Mouse (Mus musculus) heart, embryonic 11.5 days (tissue): ENCODE data around the gene Srebf1. TPM values are rescaled to one million over a fixed set of nuclear protein-coding genes. Genes with fewer than 3 reads are reported as not detected.

Experiments used
- ATAC-seq: fragments of 200-750 bp; cut with Nextera tagmentation; replicated peaks from 2 replicates; pipeline ENCODE4 v1.8.0; 2017; ENCODE audit warnings: moderate library complexity; ENCODE audit not compliant: insufficient number of reproducible peaks, low FRiP score, low TSS enrichment
- H3K27ac ChIP-seq: fragments of 300-500 bp; sonication (generic); 2 replicates; pipeline ENCODE4 v1.5.1; 2014; ENCODE audit warnings: mild to moderate bottlenecking, low read depth, low read length
- H3K27me3 ChIP-seq: fragments of 300-500 bp; sonication (generic); 2 replicates; pipeline ENCODE4 v1.6.1; 2014; ENCODE audit warnings: mild to moderate bottlenecking, low read length, mixed read lengths; ENCODE audit not compliant: control insufficient read depth, insufficient read depth
- H3K36me3 ChIP-seq: fragments of 300-500 bp; sonication (generic); 2 replicates; pipeline ENCODE4 v1.6.1; 2014; ENCODE audit warnings: mild to moderate bottlenecking, low read length, moderate library complexity, mixed read lengths; ENCODE audit not compliant: control insufficient read depth, insufficient read depth
- H3K4me1 ChIP-seq: fragments of 300-500 bp; sonication (generic); 2 replicates; pipeline ENCODE4 v1.6.1; 2014; ENCODE audit warnings: low read length; ENCODE audit not compliant: control insufficient read depth, insufficient read depth
- H3K4me2 ChIP-seq: fragments of 300-500 bp; sonication (generic); 2 replicates; pipeline ENCODE4 v1.6.1; 2014; ENCODE audit warnings: mild to moderate bottlenecking, moderate library complexity
- H3K4me3 ChIP-seq: fragments of 300-500 bp; sonication (generic); 2 replicates; pipeline ENCODE4 v1.5.1; 2014; ENCODE audit warnings: low read depth, low read length
- H3K9ac ChIP-seq: fragments of 300-500 bp; sonication (generic); 2 replicates; pipeline ENCODE4 v1.6.1; 2014; ENCODE audit warnings: mild to moderate bottlenecking, low read depth, low read length, moderate library complexity
- H3K9me3 ChIP-seq: fragments of 300-500 bp; sonication (generic); replicated peaks from 2 replicates; pipeline ENCODE4 v1.6.1; 2016; ENCODE audit warnings: low read length; ENCODE audit not compliant: control insufficient read depth
- WGBS: fragments of 180-500 bp; shearing (Covaris S2); extraction: QIAGEN DNeasy Blood & Tissue Kit; methylation state at CpG from one replicate; pipeline ENCODE4 v1.1.7; 2014; ENCODE audit not compliant: insufficient replicate concordance; 5-methylcytosine and 5-hydroxymethylcytosine counted together
- polyA plus RNA-seq: library from polyadenylated mRNA; unstranded; fragments of >200 nt; fragmentation: Nextera tagmentation; extraction: Ambion mirVana; gene quantifications from 2 replicates; pipeline ENCODE4 v1.2.1, GENCODE M21; 2014

Srebf1 gene
- polyA plus RNA-seq, 1 experiment from 2014 or later: 39.0 TPM

- peaks cover 27% of the 10 kb centered on the region for H3K36me3 ChIP-seq
- 53% methylated on average over 4 of the region's 4 CpGs for WGBS
Observed at GRCm38 (mm10) chr11:60208712-60209111, 13.7 kb downstream of the Srebf1 start.

GRCm38 (mm10) chr11:60208201-60208600 is 14.2 kb downstream of the Srebf1 start:
- no peak for ATAC-seq
- H3K27me3 ChIP-seq: no peaks in the 10 kb centered on the region
- peaks cover 32% of the 10 kb centered on the region for H3K36me3 ChIP-seq
- H3K4me2 ChIP-seq: peak overlapping the region; percentile 94
- peaks cover 70% of the 10 kb centered on the region for H3K4me1 ChIP-seq
- peak overlapping the region; percentile 70; the same call in 1 of the 2 replicates for H3K9ac ChIP-seq
- H3K27ac ChIP-seq: 0 out of 2 replicates have a peak overlapping the region, but pooled peaks have one; percentile 65
- 61% methylated on average over 6 of the region's 6 CpGs for WGBS
- no peaks in the 10 kb centered on the region for H3K9me3 ChIP-seq
- H3K4me3 ChIP-seq: peak overlapping the region; percentile 47; the same call in 1 of the 2 replicates

More at GRCm38 (mm10) chr11:60208712-60209111, 13.7 kb downstream of the Srebf1 start:
- H3K9ac ChIP-seq: peak overlapping the region; percentile 70
- peaks cover 74% of the 10 kb centered on the region for H3K4me1 ChIP-seq
- H3K9me3 ChIP-seq: no peaks in the 10 kb centered on the region
- no peaks in the 10 kb centered on the region for H3K27me3 ChIP-seq
- H3K4me2 ChIP-seq: peak overlapping the region; percentile 94
- no peak for ATAC-seq
- H3K27ac ChIP-seq: peak overlapping the region; percentile 65
- H3K4me3 ChIP-seq: peak overlapping the region; percentile 47; the same call in 1 of the 2 replicates

GRCm38 (mm10) chr11:60206207-60206606 is 16.2 kb downstream of the Srebf1 start:
- Histone ChIP-seq H3K36me3 (peaks cover 48% of the 10 kb centered on the region), H3K9ac (no peak overlapping the region)
- WGBS: 48% methylated on average over 5 of the region's 5 CpGs

GRCm38 (mm10) chr11:60205026-60205425 is 17.4 kb downstream of the Srebf1 start:
- Histone ChIP-seq H3K9ac (no peak overlapping the region), H3K4me1 (peaks cover 43% of the 10 kb centered on the region), H3K36me3 (peaks cover 56% of the 10 kb centered on the region), H3K27me3 (no peaks in the 10 kb centered on the region), H3K4me3 (no peak overlapping the region), H3K4me2 (no peak overlapping the region), H3K9me3 (no peaks in the 10 kb centered on the region), H3K27ac (no peak overlapping the region)
- WGBS: 84% methylated on average over 12 of the region's 12 CpGs
- no peak for ATAC-seq

More at GRCm38 (mm10) chr11:60206207-60206606, 16.2 kb downstream of the Srebf1 start:
- Histone ChIP-seq H3K27ac (no peak overlapping the region), H3K4me3 (no peak overlapping the region), H3K27me3 (no peaks in the 10 kb centered on the region), H3K4me2 (no peak overlapping the region), H3K9me3 (no peaks in the 10 kb centered on the region), H3K4me1 (peaks cover 53% of the 10 kb centered on the region)
- ATAC-seq: no peak

- Histone ChIP-seq H3K4me3 (no peak overlapping the region), H3K27ac (no peak overlapping the region), H3K4me2 (no peak overlapping the region), H3K36me3 (peaks cover 60% of the 10 kb centered on the region), H3K9me3 (no peaks in the 10 kb centered on the region), H3K27me3 (no peaks in the 10 kb centered on the region), H3K4me1 (peaks cover 26% of the 10 kb centered on the region), H3K9ac (0 out of 2 replicates have a peak overlapping the region, but pooled peaks have one; percentile 22)
- ATAC-seq: no peak
- WGBS: 96% methylated on average over 26 of the region's 26 CpGs
Observed at GRCm38 (mm10) chr11:60202710-60203638, 19.4 kb downstream of the Srebf1 start.

GRCm38 (mm10) chr11:60200384-60200783 is 22.0 kb downstream of the Srebf1 start:
- Histone ChIP-seq H3K9ac (no peak overlapping the region), H3K36me3 (peaks cover 47% of the 10 kb centered on the region), H3K27ac (0 out of 2 replicates have a peak overlapping the region, but pooled peaks have one; percentile 32), H3K4me2 (no peak overlapping the region), H3K27me3 (no peaks in the 10 kb centered on the region), H3K9me3 (no peaks in the 10 kb centered on the region), H3K4me1 (peaks cover 7% of the 10 kb centered on the region), H3K4me3 (no peak overlapping the region)
- 86% methylated on average over 11 of the region's 11 CpGs for WGBS
- no peak for ATAC-seq

- 0 out of 2 replicates have a peak overlapping the region, but pooled peaks have one; percentile 32 for H3K27ac ChIP-seq
- peak overlapping the region; percentile 18; the same call in 1 of the 2 replicates for H3K9ac ChIP-seq
- no peak overlapping the region for H3K4me3 ChIP-seq
- H3K9me3 ChIP-seq: peaks cover 2% of the 10 kb centered on the region; the same call in 1 of the 2 replicates
- no peak for ATAC-seq
- H3K36me3 ChIP-seq: peaks cover 49% of the 10 kb centered on the region
- 22% methylated on average over 18 of the region's 18 CpGs for WGBS
- H3K4me1 ChIP-seq: peaks cover 4% of the 10 kb centered on the region
- H3K27me3 ChIP-seq: no peaks in the 10 kb centered on the region
- H3K4me2 ChIP-seq: 0 out of 2 replicates have a peak overlapping the region, but pooled peaks have one; percentile 5
Observed at GRCm38 (mm10) chr11:60199702-60200184, 22.6 kb downstream of the Srebf1 start.

- Histone ChIP-seq H3K36me3 (peaks cover 51% of the 10 kb centered on the region), H3K4me2 (no peak overlapping the region), H3K4me3 (no peak overlapping the region), H3K9ac (no peak overlapping the region), H3K27ac (no peak overlapping the region), H3K4me1 (peaks cover 4% of the 10 kb centered on the region), H3K27me3 (no peaks in the 10 kb centered on the region), H3K9me3 (peaks cover 8% of the 10 kb centered on the region)
- 89% methylated on average over 12 of the region's 12 CpGs for WGBS
- no peak for ATAC-seq
Observed at GRCm38 (mm10) chr11:60198651-60199050, 23.7 kb downstream of the Srebf1 start.
